Mouse (Mus musculus) left cerebral cortex, postnatal 36 days (tissue): ENCODE results near the gene Map4. TPM values are rescaled to one million over a fixed set of nuclear protein-coding genes. Genes with fewer than 3 reads are reported as not detected.

Experiments used
- DNase-seq, 2 experiments: peaks; one replicate each; pipeline ENCODE4 v3.0.0; 2021 to 2022; ENCODE audit warnings: low spot score in 2 of 2, mixed read lengths in 1 of 2
- intact Hi-C: fragments of 180-260 bp; cut with DNase I; formaldehyde crosslinking; loops from one replicate; pipeline ENCODE4 v1.15.1; 2025
- total RNA-seq, 2 experiments: library from RNA; stranded (reverse); gene quantifications; 2 replicates each; pipeline ENCODE4 v1.2.3; 2021

Map4 gene
- total RNA-seq, 2 experiments from 2014 or later: 353 to 398 TPM

DNA sequence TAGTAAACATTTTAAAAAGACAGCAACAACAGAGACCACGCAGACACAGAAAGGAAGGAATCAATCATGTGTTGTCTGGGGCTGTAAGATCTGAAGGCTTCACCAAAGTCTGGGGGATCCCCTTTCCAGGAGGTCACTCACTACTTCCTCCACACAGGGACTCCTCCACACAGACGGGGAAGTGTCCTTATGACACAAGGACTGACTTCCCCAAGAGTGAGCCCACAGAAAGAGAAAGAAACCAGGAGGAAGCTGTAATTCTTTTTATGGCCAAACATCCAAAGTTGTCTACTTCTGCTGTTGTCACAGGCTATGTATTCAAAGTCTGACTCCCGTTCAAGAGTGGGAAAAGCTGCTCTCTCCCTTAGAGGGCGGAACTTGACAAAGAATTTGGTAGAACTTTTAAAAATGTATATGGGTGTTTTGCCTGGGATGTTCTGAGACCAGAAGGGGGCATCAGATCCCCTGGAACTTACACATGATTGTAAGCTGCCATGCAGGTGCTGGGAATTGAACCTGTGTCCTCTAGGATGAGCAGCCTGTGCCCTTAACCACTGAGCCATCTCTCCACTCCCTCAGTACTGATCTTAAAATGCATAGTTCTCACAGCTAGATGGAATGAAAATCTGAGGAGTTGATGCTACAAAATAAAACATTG is 16.9 kb upstream of the Map4 start:
- intact Hi-C loops: no loop called here
- DNase-seq: no peak

DNA sequence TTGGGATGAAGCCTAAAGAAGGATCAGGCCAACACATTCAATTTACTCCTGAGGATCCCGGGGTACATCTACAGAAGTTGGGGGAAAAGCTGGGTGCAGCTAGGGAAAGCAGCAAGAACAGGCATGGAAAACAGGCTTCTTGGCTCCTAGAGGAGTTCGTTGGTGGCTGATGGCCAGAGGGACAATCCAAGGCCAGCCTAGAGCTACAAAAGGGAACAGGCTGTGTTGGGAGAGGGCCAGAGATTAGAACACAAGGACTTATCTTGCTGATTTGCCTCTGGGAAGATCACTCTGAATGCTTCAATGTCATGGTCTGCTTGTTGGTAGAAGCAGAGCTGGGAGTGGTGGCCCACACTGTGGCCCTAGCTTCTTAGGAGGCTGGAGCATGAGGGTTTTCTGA is 13.3 kb upstream of the Map4 start:
- DNase-seq: no peak

DNA sequence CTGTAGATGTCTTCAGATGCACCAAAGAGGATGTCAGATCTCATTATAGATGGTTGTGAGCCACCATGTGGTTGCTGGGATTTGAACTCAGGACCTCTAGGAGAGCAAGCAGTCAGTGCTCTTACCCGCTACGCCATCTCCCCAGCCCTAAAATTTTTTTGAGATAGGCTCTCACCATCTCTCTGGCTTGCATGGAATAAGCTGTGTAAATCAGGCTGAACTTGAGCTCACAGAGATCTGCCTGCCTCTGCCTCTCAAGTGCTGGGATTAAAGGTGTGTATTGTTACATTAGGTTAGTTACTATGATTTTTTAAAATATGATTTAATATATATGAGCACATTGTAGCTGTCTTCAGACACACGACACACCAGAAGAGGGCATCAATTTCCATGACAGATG is 2.1 kb upstream of the Map4 start:
- intact Hi-C loops: no loop called here
- DNase-seq: no peak

More for the DNA sequence above, 13.3 kb upstream of the Map4 start:
- intact Hi-C loops: no loop called here

DNA sequence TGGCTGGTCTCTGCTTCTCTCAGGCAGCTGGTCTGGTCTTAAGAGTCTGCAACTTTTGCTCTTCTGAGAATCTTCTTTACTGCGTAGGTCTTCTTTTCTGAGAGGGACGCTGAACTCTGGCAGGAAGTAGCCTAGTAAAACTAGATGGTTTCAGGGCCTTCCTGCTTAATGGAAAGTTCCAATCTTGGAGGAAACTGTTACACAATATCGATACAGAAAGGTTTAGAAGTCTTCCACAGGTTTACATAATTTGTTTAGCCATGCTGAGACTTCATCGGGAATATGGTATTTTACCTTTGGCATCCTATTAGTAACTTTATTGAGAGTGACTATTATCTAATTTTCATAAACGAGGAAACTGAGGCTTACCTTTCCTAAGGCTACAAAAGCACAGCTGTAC is 1.2 kb upstream of the Map4 start:
- DNase-seq: no peak
- intact Hi-C loops: loop anchor here (5.0 kb wide), 2 partner anchors 37 to 57 kb away; no protein-coding TSS in a partner anchor

DNA sequence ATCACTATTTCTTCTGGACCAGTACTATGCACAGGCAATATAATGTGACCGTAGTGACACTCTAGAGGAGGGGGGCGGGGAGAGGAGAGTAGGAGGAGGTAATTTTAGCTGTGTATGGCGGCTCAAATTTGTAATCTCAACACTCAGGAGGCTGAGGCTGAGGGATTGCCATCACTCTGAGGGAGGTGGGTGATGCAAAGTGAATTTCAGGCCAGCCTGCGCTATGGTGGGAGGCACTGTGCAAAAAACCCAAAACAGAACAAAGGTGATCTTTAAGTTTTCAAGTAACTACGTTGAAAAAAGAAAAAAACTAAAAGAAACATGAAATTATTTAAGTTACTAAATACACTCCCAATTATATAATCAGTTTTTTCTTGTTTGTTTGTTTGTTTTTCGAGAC is 508 bp upstream of the Map4 start:
- DNase-seq: no peak
- intact Hi-C loops: loop anchor here (5.0 kb wide), 2 partner anchors 37 to 57 kb away; no protein-coding TSS in a partner anchor

DNA sequence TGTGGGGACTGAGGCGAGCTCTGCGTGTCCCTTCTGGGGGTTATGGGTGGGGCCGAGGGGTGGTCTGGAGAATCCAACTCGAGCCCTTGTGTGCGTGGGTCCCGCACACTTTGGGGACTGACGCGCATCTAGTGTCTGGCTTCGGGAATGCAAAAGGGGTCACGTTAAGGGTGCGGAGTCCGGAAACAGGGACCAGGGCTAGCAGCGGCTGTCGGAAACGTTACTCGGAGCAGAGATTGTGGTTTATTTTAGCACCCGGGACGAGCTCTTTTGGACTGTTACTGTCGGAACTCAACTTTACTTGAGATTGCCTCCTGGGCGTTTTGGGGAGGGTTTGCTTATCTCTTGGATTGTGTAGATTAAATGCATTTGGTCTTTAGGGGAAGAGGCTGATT is 1.1 kb downstream of the Map4 start:
- intact Hi-C loops: loop anchor here (2.0 to 5.0 kb wide), 3 partner anchors 35 to 55 kb away; no protein-coding TSS in a partner anchor
- DNase-seq: no peak

DNA sequence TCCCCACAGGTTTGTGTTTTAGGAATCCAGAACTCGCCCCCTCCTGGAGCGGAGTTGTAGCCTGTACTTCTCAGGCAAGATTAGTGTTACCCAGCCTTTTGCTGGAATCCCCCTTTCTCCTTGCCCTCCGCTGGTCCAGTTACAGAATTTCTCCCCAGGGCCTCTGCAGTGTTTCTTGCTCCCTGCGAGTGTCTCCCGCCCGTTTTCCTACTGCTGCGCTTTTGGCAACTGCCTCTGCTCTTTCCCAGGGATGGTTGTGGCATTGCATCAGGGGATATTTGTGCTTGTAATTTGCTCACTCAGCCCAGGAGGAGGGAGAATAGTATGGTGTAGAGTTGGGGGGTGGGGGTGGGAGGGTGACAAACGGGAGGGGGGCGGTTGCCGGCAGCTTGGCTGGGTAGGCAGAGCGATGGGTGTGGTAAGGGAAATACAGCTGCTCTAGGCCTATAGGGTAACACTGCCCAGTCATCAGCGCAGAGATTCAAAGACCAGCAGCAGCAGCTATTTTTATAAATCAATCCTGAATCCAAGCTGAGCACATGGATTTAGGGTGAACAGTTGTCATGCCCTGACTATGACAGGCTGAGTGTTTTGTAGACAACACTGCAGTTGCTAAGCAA is 1.6 kb downstream of the Map4 start:
- intact Hi-C loops: loop anchor here (2.0 to 5.0 kb wide), 3 partner anchors 34 to 54 kb away; no protein-coding TSS in a partner anchor

DNA sequence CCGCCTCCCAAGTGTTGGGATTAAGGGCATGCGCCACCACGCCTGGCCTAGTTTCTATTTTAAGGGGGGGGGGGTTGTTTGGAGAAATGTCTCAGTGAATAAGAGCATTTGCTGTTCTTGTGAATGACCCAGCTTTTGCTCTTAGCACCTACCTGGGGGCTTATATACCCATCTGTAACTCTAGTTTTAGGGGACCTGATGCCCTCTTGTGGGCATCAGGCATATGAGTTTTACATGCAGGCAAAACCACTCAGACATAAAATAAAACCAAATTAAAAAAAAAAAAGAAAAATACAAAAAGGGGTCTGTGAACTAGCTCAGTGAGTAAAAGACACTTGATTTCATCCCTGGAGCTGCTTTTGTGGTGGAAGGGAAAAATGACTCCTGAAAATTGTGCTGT is 8.1 kb downstream of the Map4 start:
- intact Hi-C loops: no loop called here
- no peak for DNase-seq

More for the DNA sequence above, 1.6 kb downstream of the Map4 start:
- peak; percentile 50 to 57 for DNase-seq

DNA sequence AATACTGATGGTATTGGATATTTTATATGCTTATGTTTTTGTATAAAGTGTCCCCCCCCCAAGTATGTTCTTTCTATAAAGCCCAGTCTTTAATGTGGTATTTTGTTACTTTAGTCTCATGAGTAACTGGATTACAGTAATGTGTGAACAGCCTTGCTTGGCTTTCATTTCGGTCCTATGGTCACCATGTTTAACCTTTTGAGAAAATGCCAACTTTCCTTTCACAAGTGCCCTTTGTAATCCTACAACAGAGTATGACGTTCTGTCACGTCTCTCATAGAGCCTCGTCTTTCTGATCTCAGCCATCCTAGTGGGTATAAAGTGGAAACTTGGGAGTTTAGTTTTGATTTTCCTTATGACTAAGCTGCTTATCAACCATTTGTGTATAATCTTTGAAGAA is 11.5 kb downstream of the Map4 start:
- intact Hi-C loops: no loop called here
- no peak for DNase-seq

DNA sequence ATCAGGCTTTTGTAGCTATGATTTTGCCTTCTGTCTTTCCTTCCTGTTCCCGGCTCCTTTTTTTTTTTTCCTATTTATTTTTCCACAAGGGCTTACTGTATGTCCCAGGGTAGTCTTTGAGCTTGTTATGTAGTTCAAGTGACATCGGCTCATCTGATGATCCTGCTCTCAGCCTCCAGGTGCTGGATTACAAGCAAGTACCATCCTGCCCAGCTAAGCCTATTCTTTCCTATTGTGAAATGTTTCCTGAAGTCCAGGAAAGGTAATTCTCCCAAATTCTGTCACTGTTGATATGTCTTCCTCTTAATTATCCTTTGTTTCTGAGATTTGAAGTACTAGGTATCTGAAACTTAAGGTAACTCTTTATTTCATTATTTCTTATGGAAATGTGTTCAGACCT is 13.5 kb downstream of the Map4 start:
- no peak for DNase-seq
- intact Hi-C loops: no loop called here

DNA sequence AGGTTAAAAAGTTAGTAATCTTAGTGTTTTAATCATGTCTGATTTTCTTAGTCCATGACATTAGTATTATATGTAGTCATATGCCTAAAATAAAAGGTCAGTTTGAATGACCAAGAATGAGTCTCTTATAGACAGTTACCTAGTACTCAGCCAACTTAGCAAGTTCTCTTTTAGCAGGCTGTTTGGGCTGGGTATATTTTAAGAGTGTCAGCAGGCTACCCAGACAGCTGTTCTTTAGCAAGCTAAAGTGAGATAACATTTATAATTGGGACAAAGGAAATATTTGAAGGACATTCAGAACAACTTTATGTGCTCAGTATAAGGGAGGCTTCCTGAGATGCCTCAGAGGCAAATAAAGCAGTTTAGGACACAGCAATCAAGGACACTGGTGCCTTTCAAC is 17.3 kb downstream of the Map4 start:
- no peak for DNase-seq
- intact Hi-C loops: no loop called here

DNA sequence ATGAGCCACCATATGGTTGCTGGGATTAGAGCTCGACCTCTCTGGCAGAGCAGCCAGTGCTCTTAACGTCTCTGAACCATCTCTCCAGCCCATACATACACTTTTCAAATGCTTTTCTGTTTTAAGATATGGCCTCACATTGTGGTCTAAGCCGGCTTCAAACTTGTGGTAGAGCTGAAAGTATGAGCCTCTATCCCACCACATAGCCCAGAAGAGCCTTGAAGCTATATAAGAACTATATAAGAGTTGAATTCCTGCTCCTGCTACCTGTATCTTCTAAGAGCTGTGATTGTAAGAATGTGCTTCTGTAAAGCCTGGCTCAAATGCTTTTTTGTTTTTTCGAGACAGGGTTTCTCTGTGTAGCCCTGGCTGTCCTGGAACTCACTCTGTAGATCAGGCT is 18.5 kb downstream of the Map4 start:
- no peak for DNase-seq
- intact Hi-C loops: no loop called here

DNA sequence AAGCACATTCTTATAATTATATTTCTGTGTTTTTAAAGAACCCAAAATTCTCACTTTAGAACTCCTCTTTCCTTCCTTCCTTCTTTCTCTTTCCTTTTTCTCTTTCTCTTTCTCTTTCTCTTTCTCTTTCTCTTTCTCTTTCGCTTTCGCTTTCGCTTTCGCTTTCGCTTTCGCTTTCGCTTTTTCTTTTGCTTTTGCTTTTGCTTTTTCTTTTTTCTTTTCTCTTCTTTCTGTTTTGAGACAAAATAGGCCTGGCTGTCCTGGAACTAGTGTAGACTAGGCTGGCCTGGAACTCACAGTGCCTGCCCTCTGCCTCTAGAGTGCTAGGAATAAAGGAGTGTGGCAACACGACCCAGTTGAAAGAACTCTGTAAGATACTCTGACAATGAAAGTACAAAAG is 22.3 kb downstream of the Map4 start:
- intact Hi-C loops: no loop called here
- no peak for DNase-seq

DNA sequence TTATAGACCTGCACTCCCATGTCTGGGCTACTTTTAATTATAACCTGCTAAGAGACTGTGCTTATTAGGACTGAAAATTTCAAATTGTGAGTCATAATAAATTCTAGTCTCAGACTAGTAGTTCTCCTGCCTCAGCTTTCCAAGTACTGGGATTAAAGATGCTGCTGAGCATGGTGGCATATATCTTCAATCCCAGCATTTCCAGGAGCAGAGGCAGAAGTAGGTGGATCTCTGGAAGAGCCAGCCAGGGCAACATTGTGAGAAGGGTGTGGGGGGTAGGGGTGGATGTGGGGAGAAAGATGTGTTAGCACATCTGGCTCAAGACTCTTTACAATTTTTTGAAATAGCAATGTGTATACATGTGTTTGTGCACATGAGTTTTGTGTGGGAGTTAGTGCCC is 23.4 kb downstream of the Map4 start:
- intact Hi-C loops: no loop called here

DNA sequence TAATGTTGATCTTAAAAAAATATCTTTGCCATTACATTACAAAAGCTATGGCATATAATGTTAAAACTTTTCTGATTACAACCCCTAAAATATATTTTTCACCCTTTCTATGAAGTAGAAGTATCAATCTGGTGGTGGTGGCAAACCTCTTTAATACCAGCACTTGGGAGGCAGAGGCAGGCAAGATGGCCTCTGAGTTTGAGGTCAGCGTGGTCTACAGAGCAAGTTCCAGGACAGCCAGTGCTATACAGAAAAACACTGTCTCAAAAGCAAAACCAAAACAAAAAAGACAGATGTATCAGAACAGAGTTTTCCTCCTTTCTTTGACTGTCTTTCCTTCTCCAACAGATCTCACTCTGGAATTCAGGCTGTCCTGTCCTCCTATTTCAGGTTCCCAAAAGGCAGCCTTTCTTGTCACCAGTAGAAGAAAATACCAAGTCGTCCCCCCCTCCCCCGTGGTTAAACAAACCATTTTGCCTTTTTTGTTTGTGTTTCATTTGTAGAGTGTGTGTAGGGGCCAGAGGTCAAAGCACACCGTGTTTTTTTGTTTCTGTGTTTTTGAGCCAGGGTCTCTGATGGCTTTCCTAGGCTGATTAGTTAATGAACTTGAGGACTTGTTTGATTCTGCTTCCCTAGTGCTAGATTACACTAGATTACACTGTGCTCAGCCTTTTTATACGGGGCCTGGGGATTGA is 28.3 kb downstream of the Map4 start:
- intact Hi-C loops: no loop called here
- DNase-seq: no peak

More for the DNA sequence above, 23.4 kb downstream of the Map4 start:
- no peak for DNase-seq

DNA sequence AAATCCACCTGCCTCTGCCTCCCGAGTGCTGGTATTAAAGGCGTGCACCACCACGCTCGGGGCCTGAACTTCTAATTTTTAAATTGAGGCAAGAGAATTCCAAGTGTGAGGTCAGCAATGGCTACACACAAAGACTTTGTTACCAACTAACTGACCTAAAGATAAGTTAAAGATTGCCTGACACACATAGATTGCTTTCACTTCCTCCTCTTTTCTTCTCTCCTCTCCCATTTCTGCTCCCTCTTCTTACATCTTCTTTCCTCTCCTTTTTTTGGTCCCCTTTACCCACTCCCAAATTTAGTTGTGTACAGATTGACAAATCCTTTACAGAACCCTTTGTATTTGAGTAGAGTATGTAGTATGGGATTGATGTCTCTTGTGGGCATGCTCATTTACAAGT is 29.3 kb downstream of the Map4 start:
- intact Hi-C loops: no loop called here

DNA sequence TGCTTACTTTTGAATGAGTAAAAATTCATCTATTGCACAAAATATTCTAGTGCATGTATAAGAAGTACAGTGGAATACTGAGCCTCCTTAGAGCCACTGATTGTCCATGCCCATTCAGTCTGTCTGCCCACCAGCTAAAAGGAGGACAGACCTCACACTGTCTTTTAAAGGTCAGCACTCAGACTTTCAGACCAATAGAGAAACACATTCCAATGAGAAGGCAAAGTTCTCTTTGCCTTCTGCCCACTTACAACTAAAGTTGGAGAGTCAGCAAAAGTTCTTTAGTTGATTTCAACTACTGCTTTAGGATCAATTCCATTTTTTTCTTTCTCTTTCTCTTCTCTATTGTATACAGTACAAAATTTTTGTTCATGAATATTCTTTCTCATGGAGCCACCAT is 33.5 kb downstream of the Map4 start:
- no peak for DNase-seq
- intact Hi-C loops: loop anchor here (5.0 kb wide), 1 partner anchor 32 kb away; the partner anchor contains the start of gene Map4

More for the DNA sequence above, 29.3 kb downstream of the Map4 start:
- DNase-seq: no peak

DNA sequence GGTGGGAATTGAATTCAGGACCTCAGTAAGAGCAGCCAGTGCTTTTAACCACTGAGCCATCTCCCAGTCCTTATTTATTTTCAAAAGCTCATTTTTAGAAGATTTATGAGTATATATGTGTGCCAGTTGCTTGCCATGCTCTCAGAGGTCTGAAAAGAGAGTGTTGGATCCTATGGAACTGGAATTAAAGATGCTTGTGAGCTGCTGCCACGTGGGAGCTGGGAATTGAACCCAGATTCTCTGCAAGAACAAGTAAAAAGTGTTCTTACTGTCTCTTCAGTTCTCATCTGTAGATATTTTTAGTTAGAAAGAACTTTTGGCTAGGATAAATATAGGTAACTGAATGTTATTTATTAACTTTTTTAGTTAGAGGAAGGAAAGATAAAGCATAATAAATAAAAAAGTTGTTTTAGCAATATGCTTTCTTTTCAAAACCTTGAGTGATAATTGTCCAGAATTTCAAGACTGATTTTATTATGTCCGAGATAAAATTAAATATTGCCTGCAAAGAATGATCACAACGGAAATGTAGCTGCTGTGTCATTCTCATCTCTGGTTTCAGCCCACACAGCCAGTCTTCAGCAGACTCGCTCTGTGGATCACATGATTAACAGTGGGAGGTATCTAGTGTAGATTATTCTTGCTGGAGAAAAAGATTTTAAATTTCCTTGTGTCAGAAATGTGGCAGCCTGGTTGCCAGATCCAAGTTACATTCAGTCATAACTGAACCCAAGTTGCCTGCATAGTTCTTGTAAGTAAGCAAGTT is 37.3 kb downstream of the Map4 start:
- intact Hi-C loops: loop anchor here (5.0 kb wide), 1 partner anchor 36 kb away; the partner anchor contains the start of gene Map4
- DNase-seq: no peak

DNA sequence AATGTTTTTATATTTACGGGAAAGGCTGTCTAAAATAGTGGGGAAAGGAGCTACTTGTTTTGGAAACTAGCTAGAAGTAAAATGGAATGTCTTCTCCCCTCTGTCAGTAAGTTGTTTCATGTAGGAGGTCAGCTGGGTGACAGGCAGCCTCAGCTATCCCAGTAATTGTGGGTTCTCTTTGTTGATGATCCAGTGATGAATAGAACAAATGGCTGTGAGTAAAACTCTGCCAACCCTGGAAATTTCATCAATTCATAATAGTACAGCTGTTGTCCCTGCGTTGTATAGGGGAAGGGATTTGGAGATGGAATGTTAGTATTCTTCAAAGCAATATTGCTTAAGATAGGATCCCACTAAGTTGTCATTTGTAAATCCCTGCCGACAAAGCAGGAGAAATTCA is 37.9 kb downstream of the Map4 start:
- no peak for DNase-seq

More for the DNA sequence above, 37.9 kb downstream of the Map4 start:
- intact Hi-C loops: loop anchor here (5.0 kb wide), 1 partner anchor 37 kb away; the partner anchor contains the start of gene Map4
